ENCODE assay signal across 27 mouse cellular contexts in genomic region chr2:118772158-118772874, GRCm38 (mm10). TPM values are rescaled to one million over a fixed set of nuclear protein-coding genes. Genes with fewer than 3 reads are reported as not detected.
DNase-seq lines count a peak whose midpoint lies in the region; ATAC-seq and TF ChIP-seq lines count a peak whose summit lies in the region.
"Had no signal": no experiment of that assay in that cellular context is flagged by ENCODE, and none has a peak within 500 bp of the region (broad histone marks: within the 10 kb centered on the region; RNA-seq: fewer than 3 reads in every experiment).

Phgr1 (plus strand) TSS chr2:118772769.

- no peaks in the 10 kb centered on the region for H3K4me1 ChIP-seq in kidney, embryonic 16.5 days (ENCODE audit: insufficient read depth, low read length)
- peaks cover 9% of the 10 kb centered on the region; the same call in 1 of the 2 replicates for H3K4me1 ChIP-seq in stomach, embryonic 14.5 days (ENCODE audit: control insufficient read depth, insufficient read depth, low read length)
- peaks cover 14% of the 10 kb centered on the region for H3K4me1 ChIP-seq in cerebellum, adult 2 months (ENCODE audit: control insufficient read depth, insufficient read depth, low read length)
- peaks cover 16% of the 10 kb centered on the region for H3K4me1 ChIP-seq in forebrain, embryonic 16.5 days (replicated peaks; ENCODE audit: control insufficient read depth, insufficient read depth, low read length)
- H3K4me1 ChIP-seq: liver, embryonic 15.5 days had no signal

- H3K36me3 ChIP-seq in kidney, embryonic 16.5 days (ENCODE audit: insufficient read depth, low read length), result no peaks in the 10 kb centered on the region
- H3K36me3 ChIP-seq in stomach, embryonic 14.5 days (ENCODE audit: control insufficient read depth, insufficient read depth, low read length), result no peaks in the 10 kb centered on the region
- H3K36me3 ChIP-seq in forebrain, embryonic 16.5 days (ENCODE audit: control insufficient read depth, insufficient read depth), result no peaks in the 10 kb centered on the region
- H3K36me3 ChIP-seq: heart, embryonic 10.5 days; limb, embryonic 15.5 days; liver, embryonic 15.5 days; neural tube, embryonic 15.5 days had no signal

- peak; percentile 39; the same call in 1 of the 2 replicates for ATAC-seq in kidney, embryonic 16.5 days (ENCODE audit: low FRiP score, low TSS enrichment)
- peak; percentile 24; the same call in 1 of the 2 replicates for ATAC-seq in common myeloid progenitor, adult 5-6 weeks (replicated peaks; ENCODE audit: low read depth, poor library complexity, severe bottlenecking)
- ATAC-seq in stomach, embryonic 14.5 days (ENCODE audit: insufficient number of reproducible peaks, insufficient read depth, low FRiP score, low read depth), result peak; percentile 76
- no peak for ATAC-seq in forebrain, embryonic 16.5 days
- no peak for ATAC-seq in activated CD4-positive, CD25-positive, alpha-beta regulatory T cell, adult 4 months

- no peak for TF ChIP-seq POLR2A in cerebellum, adult 2 months (IDR thresholded peaks at IDR 0.05; ENCODE audit: borderline replicate concordance, insufficient read depth, low read length)

- H3K27ac ChIP-seq in kidney, embryonic 16.5 days (ENCODE audit: low read length), result no peak within 1 kb of the TSS
- no peak within 1 kb of the TSS for H3K27ac ChIP-seq in stomach, embryonic 14.5 days (ENCODE audit: low read length)
- no peak within 1 kb of the TSS for H3K27ac ChIP-seq in cerebellum, adult 2 months (ENCODE audit: insufficient read depth, low read length)
- H3K27ac ChIP-seq in forebrain, embryonic 16.5 days (ENCODE audit: low read length), result no peak within 1 kb of the TSS
- H3K27ac ChIP-seq: heart, embryonic 10.5 days; left cerebral cortex, adult 2 months; limb, embryonic 15.5 days; liver, embryonic 15.5 days; neural tube, embryonic 15.5 days had no signal

- H3K4me2 ChIP-seq in kidney, embryonic 16.5 days (replicated peaks; ENCODE audit: low read depth, low read length), result no peak within 1 kb of the TSS
- H3K4me2 ChIP-seq in stomach, embryonic 14.5 days (replicated peaks; ENCODE audit: low read depth, low read length), result no peak within 1 kb of the TSS
- no peak within 1 kb of the TSS for H3K4me2 ChIP-seq in forebrain, embryonic 16.5 days (ENCODE audit: low read length)
- H3K4me2 ChIP-seq: limb, embryonic 15.5 days; liver, embryonic 15.5 days; neural tube, embryonic 15.5 days had no signal

- WGBS in kidney, embryonic 16.5 days, result 71% methylated on average over 6 of the region's 6 CpGs
- 50% methylated on average over 6 of the region's 6 CpGs for WGBS in large intestine, adult 2 months
- WGBS in stomach, embryonic 14.5 days, result 65% methylated on average over 6 of the region's 6 CpGs
- 82% methylated on average over 6 of the region's 6 CpGs for WGBS in cerebellum, adult 2 months
- 77% methylated on average over 6 of the region's 6 CpGs for WGBS in forebrain, embryonic 16.5 days

- no peak within 1 kb of the TSS for H3K4me3 ChIP-seq in kidney, embryonic 16.5 days (ENCODE audit: low read length)
- no peak within 1 kb of the TSS for H3K4me3 ChIP-seq in stomach, embryonic 14.5 days (ENCODE audit: low read depth, low read length)
- no peak within 1 kb of the TSS for H3K4me3 ChIP-seq in cerebellum, adult 2 months (replicated peaks; ENCODE audit: insufficient read depth, low read depth, low read length)
- no peak within 1 kb of the TSS for H3K4me3 ChIP-seq in forebrain, embryonic 16.5 days (replicated peaks; ENCODE audit: low read length)
- H3K4me3 ChIP-seq: heart, embryonic 10.5 days; left cerebral cortex, adult 2 months; limb, embryonic 15.5 days; liver, embryonic 15.5 days; neural tube, embryonic 15.5 days had no signal

- no peaks in the 10 kb centered on the region; the same call in 1 of the 2 replicates for H3K9me3 ChIP-seq in kidney, embryonic 16.5 days (ENCODE audit: low read length)
- no peaks in the 10 kb centered on the region for H3K9me3 ChIP-seq in stomach, embryonic 14.5 days (ENCODE audit: control insufficient read depth, low read depth, low read length)
- H3K9me3 ChIP-seq in forebrain, embryonic 16.5 days (ENCODE audit: control insufficient read depth, low read length), result no peaks in the 10 kb centered on the region
- H3K9me3 ChIP-seq: heart, embryonic 10.5 days; limb, embryonic 15.5 days; liver, embryonic 15.5 days; neural tube, embryonic 15.5 days had no signal

- no peak for TF ChIP-seq CTCF in cerebellum, adult 2 months (IDR thresholded peaks at IDR 0.05; ENCODE audit: borderline replicate concordance, insufficient read depth, low read depth, low read length)

- no peaks in the 10 kb centered on the region for H3K27me3 ChIP-seq in kidney, embryonic 16.5 days (ENCODE audit: insufficient read depth, low read length)
- H3K27me3 ChIP-seq in stomach, embryonic 14.5 days (ENCODE audit: control insufficient read depth, insufficient read depth, low read length), result no peaks in the 10 kb centered on the region
- H3K27me3 ChIP-seq in cerebellum, adult 2 months (ENCODE audit: control insufficient read depth, insufficient read depth, low read length), result no peaks in the 10 kb centered on the region
- H3K27me3 ChIP-seq in forebrain, embryonic 16.5 days (replicated peaks; ENCODE audit: control insufficient read depth, insufficient read depth, low read length), result 0 out of 2 replicates have a peak, but pooled peaks cover 3% of the 10 kb centered on the region
- H3K27me3 ChIP-seq: limb, embryonic 15.5 days; neural tube, embryonic 15.5 days had no signal

- no peak within 1 kb of the TSS for H3K9ac ChIP-seq in kidney, embryonic 16.5 days (replicated peaks; ENCODE audit: low read length)
- H3K9ac ChIP-seq in stomach, embryonic 14.5 days (replicated peaks; ENCODE audit: low read depth, low read length), result no peak within 1 kb of the TSS
- no peak within 1 kb of the TSS for H3K9ac ChIP-seq in forebrain, embryonic 16.5 days (replicated peaks; ENCODE audit: low read depth, low read length)
- H3K9ac ChIP-seq: limb, embryonic 15.5 days; liver, embryonic 15.5 days; neural tube, embryonic 15.5 days had no signal

- no peak for DNase-seq in kidney, adult 11 months
- DNase-seq in large intestine, adult 2 months (ENCODE audit: low read depth, low spot score), result peak; percentile 95
- no peak for DNase-seq in cerebellum, adult 2 months
- DNase-seq: adrenal gland, postnatal 36 days; cerebellum, adult 9-11 months; gastrocnemius, postnatal 36 days; kidney, postnatal 36 days; lung, postnatal 14 days; thymus, postnatal 36 days had no signal

RNA-seq across cellular contexts. Expression of gene Phgr1, which starts in this region (rescaled TPM):
- polyA plus RNA-seq in kidney, embryonic 16.5 days (2015; fragmentation: Nextera tagmentation; extraction: Ambion mirVana), result not detected in 2 replicates
- not detected in 2 replicates for total RNA-seq in common myeloid progenitor, adult 5-6 weeks (2017)
- polyA plus RNA-seq in large intestine, adult 2 months (2012; rRNA removed), result 2,336 and 2,390 TPM in 2 replicates
- 22.2 and 24.8 TPM in 2 replicates for polyA plus RNA-seq in stomach, embryonic 14.5 days (2014; fragmentation: Nextera tagmentation; extraction: Ambion mirVana)
- not detected in 2 replicates for polyA plus RNA-seq in cerebellum, adult 2 months (2012; rRNA removed)
- not detected in 2 replicates for polyA plus RNA-seq in forebrain, embryonic 16.5 days (2015; fragmentation: Nextera tagmentation; extraction: Ambion mirVana)
- not detected for polyA plus RNA-seq in activated CD4-positive, CD25-positive, alpha-beta regulatory T cell, adult 4 months (2017; shearing (Covaris generic))
- total RNA-seq: adrenal gland, adult 18-20 months; adrenal gland, postnatal 36 days; gastrocnemius, postnatal 36 days; left cerebral cortex, adult 2 months; left cerebral cortex, postnatal 36 days; midbrain, postnatal 0 days had no signal
- polyA plus RNA-seq: embryonic facial prominence, embryonic 11.5 days; forebrain, embryonic 11.5 days; heart, embryonic 10.5 days; heart, postnatal 0 days; hindbrain, embryonic 11.5 days; kidney, embryonic 14.5 days; liver, embryonic 15.5 days; midbrain, postnatal 0 days; neural tube, embryonic 15.5 days had no signal

Comparison
In these comparisons a context has a peak if more than half of its experiments do, and no peak if none do; other contexts are left out.
1. RNA of gene Phgr1 (polyA plus RNA-seq): 2,336 to 2,390 TPM in large intestine, adult 2 months; 22.2 to 24.8 TPM in stomach, embryonic 14.5 days, not detected in kidney, embryonic 16.5 days, not detected in cerebellum, adult 2 months, not detected in forebrain, embryonic 16.5 days and not detected in activated CD4-positive, CD25-positive, alpha-beta regulatory T cell, adult 4 months; every median in the first group is over 10 times any median in the second.
2. Peak in ATAC-seq in kidney, embryonic 16.5 days; RNA of the gene not detected or under 1 TPM.
3. Peak in ATAC-seq in common myeloid progenitor, adult 5-6 weeks; RNA of the gene not detected or under 1 TPM.